Mouse (Mus musculus) lung, postnatal 25 days (tissue): ENCODE results near the gene Ppara.

Experiments used
- DNase-seq: peaks from one replicate; pipeline ENCODE4 v3.0.0; 2022; ENCODE audit warnings: low spot score

Ppara gene

GRCm38 (mm10) chr15:85734571-85735033 lies at the start of gene Ppara:
Gene Ppara, plus strand, starts transcription at chr15:85734983.
- no peak for DNase-seq

- peak; percentile 80 for DNase-seq
Measured at GRCm38 (mm10) chr15:85686641-85687395, 48.0 kb upstream of the Ppara start.

GRCm38 (mm10) chr15:85687630-85688410 lies 47.0 kb upstream of the Ppara start:
- DNase-seq = no peak

GRCm38 (mm10) chr15:85688734-85689133 lies 46.0 kb upstream of the Ppara start:
- DNase-seq = no peak

- no peak for DNase-seq
Measured at GRCm38 (mm10) chr15:85689523-85689922, 45.3 kb upstream of the Ppara start.

- no peak for DNase-seq
Measured at GRCm38 (mm10) chr15:85690058-85690457, 44.7 kb upstream of the Ppara start.

- no peak for DNase-seq
Measured at GRCm38 (mm10) chr15:85690875-85691274, 43.9 kb upstream of the Ppara start.

GRCm38 (mm10) chr15:85693115-85693514 lies 41.7 kb upstream of the Ppara start:
- no peak for DNase-seq

GRCm38 (mm10) chr15:85693819-85694218 lies 41.0 kb upstream of the Ppara start:
- no peak for DNase-seq

- no peak for DNase-seq
Measured at GRCm38 (mm10) chr15:85694379-85694778, 40.4 kb upstream of the Ppara start.

GRCm38 (mm10) chr15:85695304-85695703 lies 39.5 kb upstream of the Ppara start:
- DNase-seq = no peak

- no peak for DNase-seq
Measured at GRCm38 (mm10) chr15:85698345-85699034, 36.3 kb upstream of the Ppara start.

- no peak for DNase-seq
Measured at GRCm38 (mm10) chr15:85699452-85699851, 35.3 kb upstream of the Ppara start.

GRCm38 (mm10) chr15:85699862-85700501 lies 34.8 kb upstream of the Ppara start:
- DNase-seq = no peak

- DNase-seq = no peak
Measured at GRCm38 (mm10) chr15:85700716-85701115, 34.1 kb upstream of the Ppara start.

- no peak for DNase-seq
Measured at GRCm38 (mm10) chr15:85701128-85701930, 33.5 kb upstream of the Ppara start.

- DNase-seq = no peak
Measured at GRCm38 (mm10) chr15:85702411-85702951, 32.3 kb upstream of the Ppara start.

- peak; percentile 85 for DNase-seq
Measured at GRCm38 (mm10) chr15:85703194-85703641, 31.6 kb upstream of the Ppara start.

- DNase-seq = no peak
Measured at GRCm38 (mm10) chr15:85703858-85704257, 30.9 kb upstream of the Ppara start.

- no peak for DNase-seq
Measured at GRCm38 (mm10) chr15:85704341-85705012, 30.3 kb upstream of the Ppara start.
